Mouse (Mus musculus): ENCODE measurements around the gene Ccr8. TPM values are rescaled to one million over a fixed set of nuclear protein-coding genes. Genes with fewer than 3 reads are reported as not detected.

The Ccr8 gene
- polyA plus RNA-seq (2012; rRNA removed), result 0.14 TPM in 1 of 2 replicates, not detected in the other

DNA sequence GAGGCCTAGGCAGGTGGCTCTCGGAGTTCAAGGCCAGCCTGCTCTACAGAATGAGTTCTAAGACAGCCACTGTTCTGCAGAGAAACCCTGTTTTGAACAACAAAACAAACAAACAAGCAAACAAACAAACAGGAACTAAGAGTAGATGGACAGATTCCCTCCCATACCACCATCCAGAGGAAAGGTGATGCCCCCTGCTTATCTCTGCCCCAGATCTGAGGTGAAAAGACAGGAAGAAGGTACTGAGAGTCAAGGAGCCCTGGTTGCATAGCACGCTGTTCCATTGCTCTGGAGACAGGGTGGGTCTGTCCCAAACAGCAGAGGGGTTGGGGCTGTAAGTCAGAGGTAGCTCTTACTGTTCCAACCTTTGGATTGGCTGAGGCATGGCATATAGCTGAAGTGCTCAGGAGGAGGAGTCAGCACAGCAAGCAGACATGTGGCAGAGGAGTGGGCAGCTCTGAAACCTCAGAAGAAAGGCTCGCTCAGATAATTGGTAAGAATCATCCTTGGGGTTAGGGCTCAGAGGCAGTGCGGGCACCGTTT is at the start of gene Ccr8:
TSS of gene Ccr8 (plus strand) at position 419 of the 543 bp plus-strand sequence.
- DNase-seq (ENCODE audit: low read depth), result no peak

DNA sequence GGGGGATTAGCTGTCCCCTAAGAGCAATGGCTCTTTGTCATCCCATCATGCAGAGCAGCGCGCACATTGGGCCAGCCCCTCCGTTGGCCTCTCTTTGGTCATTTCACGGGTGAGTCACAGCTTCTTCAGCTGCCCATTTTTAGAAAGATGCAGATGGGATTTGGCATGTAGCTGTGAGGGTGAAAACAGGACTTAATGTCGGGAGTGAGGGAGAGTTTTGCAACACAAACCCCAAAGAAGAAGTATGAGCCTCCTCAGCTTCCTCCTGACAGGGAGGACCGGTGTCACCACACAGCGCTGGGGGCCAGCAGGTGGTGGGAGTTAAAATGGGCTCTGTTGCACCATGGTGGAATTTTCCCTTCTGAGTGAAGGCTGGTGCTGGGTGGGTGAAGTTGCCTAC is 48.8 kb upstream of the Ccr8 start:
- no peak for DNase-seq (ENCODE audit: low read depth)

DNA sequence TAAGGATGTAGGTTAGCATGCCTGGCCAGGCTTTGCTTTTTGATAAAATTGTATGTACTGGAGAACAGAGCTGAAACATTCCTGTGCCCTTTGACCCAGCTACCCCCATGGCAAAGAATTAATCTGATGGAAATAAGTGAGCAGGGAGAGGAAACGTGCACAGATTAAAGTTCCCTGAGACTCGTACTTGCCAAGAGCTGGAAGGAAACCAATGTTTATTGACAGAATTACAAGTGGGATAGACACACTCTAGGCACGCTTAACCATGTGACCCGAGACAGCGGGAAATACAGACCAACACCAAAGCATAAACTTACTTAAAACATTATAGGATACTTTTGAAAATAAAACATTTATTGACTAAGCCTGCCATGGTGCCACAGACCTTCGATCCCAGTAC is 43.4 kb upstream of the Ccr8 start:
- DNase-seq (ENCODE audit: low read depth), result no peak

DNA sequence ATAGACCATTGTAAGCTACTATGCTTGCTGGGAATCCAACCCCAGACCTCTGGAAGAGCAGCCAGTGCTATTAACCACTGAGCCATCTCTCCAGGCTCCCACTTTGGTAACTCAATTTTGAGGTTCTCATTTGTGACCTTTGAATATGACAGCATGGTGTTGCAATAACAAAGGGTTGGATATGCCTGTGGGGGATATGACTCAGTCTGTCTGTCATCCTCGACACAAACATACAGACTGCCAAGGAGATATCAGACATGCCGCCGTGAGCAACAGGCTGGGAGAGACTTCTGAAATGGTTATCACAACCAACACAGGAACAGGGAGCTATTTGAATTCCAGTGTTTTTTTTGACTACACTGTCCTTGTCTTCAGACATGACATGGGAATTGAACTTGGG is 42.5 kb upstream of the Ccr8 start:
- DNase-seq (ENCODE audit: low read depth), result no peak

DNA sequence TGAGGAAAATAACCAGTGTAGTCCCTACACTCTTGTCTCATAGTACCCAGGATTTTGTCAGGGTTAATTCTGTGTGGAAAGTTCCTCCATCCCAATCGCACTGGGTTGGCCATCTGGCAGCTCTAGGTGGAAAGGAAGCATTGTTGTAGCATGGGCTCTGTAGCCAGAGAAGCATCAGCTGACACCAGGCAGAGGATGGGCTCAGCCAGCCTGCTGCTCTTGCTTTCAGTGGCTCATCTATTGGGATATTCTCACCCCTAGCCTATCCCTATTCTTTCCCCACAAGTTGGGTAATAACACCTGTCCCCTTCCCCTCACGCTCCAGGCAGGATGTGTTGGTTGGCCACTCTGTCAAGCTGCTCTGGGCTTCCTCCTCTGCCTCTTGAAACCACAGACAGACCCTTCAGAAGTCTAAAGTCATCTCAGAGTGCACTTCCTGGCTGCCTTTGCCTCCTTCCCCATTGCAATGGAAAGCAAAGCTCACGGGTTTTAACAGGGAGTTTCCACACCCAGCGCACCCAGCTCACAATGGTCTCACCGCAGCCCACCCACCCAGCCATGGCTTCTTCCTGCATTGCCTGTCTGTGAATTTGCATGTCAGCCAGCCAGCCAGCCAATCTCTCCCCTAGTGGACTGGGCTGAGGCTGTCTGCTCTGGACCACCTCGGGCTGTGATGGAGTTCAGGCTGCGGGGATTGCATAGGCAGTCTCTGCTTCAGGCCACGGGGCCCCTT is 37.2 kb upstream of the Ccr8 start:
- no peak for DNase-seq (ENCODE audit: low read depth)

DNA sequence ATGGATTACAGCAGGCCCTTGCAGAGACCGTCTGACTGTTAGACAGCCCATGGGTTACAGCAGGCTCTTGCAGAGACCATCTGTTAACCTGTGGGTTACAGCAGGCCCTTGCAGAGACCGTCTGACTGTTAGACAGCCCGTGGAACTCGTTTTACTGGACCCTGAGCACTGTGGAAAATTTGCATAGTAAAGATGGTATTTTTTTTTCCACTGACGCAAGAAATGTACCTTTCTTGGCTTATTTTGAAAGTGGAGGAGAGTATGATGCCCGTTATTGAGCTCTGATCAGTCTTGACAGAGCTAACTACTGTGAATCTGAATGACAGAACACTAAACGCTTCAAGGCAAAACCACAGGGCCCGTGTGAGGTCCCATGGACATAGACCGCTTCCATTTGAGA is 35.7 kb upstream of the Ccr8 start:
- DNase-seq (ENCODE audit: low read depth), result no peak

DNA sequence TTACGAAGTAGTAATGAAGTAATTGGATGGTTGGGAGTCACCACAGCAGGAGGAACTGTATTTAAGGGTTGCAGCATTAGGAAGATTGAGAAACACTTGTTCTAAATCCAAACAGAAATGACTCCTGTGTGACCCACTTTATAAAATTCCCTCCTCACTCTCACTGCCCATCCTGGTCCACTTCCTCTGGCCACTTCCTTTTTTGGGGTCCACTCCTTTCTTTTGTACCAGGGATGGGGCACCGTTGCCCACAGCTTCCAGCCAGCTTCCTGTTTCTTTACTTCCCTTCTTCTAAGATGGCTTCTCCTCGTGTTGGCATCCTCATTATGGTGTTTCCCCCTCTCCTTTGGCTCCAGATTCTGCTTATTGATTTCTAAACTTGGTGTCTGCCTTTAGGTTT is 33.2 kb upstream of the Ccr8 start:
- no peak for DNase-seq (ENCODE audit: low read depth)

DNA sequence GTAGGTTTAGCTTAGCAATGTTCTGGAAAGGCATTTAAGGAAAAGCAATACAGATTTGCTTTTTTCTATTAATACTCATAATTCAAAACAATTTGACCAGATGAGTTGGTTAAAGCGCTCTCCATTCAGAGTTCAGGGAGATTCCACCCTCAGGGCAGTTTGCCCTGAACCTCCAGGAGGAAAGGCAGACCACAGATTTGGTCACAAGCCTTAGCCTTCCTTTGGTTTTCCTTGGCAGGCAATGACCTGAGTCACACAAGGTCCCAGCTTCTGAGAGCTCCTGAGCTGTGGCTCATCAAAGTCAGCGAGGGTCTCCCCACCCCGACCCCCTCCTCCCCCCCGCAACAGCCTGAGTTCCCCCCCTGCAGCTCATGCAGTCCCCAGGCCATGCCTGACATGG is 27.6 kb upstream of the Ccr8 start:
- DNase-seq (ENCODE audit: low read depth), result no peak

DNA sequence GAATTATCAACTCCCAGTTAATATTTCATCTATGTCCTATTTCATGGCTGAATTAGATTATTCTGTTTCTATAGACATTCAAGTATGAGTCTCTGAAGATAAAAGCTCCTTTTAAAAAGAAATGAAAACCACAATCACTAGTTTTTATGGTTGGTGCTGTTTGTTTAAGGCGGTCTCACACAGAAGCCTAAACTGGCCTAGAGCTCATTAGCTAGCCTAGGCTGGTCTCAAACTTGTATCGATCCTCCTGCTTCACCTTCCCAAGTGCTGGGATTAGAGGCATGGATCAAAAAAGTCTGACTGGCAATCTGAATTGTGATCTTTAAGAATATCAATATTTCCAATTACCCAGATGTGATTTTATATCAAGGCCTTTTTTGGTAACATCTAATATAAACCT is 24.3 kb upstream of the Ccr8 start:
- DNase-seq (ENCODE audit: low read depth), result no peak

DNA sequence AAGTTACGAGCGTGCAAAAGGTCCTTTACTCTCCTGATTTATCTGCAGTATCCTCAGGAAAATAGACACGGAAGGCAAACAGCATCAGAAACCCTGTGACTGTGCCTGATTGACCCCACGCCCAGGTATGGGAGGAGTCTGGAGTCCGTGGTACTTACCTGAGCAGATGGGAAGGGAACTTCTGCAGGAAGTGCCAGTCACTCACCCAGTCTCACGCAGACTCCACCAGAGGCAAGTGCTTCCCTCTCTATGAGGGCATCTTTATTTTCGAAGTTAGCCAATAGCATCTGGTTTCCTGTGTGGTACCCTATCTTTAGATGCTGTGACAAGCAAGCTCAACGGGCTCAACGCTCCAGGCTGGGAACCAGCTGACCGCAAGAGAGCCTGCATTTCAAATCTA is 23.9 kb upstream of the Ccr8 start:
- no peak for DNase-seq (ENCODE audit: low read depth)

DNA sequence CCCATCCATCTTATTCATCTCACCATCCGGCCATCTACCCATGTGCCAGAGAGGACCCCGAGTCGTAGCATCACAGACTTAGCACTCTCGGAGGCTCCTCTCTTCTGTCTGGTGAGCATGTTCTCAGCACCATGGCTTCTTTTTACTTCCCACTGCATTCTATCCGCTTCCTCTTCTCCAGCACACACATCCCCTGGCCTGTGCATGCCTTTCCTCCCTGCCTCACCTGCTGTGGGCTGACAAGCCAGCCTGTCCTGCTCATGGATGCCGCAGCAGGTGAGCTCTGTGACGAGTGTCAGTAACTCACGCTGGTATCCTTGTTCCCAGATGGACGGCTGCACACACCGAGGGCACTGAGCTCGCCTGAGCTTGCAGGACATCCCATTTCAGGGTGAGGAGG is 22.1 kb upstream of the Ccr8 start, which contains the start of gene Cx3cr1:
TSS of gene Cx3cr1 (minus strand) at position 101 of the 400 bp plus-strand sequence.
- DNase-seq (ENCODE audit: low read depth), result no peak

DNA sequence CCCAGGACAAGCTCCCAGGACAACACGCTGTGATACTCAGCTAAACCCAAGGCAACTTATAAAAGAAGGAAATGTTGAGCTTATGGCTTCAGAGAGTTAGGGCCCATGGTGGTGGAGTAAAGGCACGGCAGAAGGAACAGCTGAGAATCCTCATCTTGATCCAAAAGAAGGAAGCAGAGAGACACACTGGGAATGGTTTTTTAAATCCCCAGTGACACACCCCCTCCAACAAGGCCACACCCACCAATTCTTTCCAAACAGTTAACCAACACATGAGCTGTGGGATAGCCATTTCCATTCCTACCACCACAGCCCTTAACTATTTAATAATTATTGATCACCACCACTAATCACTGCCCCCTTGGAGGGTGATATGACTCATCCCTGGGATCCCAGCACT is 20.7 kb upstream of the Ccr8 start:
- DNase-seq (ENCODE audit: low read depth), result no peak

DNA sequence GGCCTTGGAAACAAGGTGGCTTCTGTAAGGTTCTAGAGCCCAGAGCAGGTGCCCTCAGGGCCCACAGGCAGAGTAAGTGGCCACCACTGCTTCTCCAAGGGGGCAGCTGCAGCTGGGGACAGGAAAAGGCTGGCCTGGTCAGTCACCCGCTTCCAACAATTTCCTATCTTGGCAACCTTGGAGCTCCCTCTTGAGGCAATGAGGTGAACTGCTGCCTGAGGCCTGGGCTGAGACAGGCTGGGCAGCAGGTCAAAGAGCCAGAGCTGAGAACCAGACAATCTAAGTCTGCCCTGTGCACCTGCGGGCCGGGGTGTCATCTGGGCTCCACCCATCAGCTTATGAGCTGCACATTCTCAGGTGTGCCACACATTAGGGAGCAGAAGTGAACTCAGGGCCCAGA is 18.7 kb upstream of the Ccr8 start:
- DNase-seq (ENCODE audit: low read depth), result no peak

DNA sequence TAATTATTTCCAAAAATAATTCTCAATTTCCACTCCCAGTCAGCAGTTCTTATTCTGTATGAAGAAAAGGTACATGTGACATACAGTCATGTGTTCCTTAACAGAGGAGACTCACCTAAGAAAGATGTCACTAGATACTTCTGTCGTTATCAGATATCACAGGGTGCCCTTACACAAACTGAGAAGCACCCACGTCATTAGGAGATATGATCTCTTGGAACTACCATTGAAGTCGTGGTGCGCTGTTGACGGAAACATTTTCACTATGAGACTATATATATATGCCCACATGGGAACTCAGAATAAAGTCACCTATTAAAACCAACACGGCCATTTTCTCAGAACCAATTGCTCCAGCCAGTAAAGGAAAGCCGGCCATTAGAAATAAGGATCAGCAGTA is 17.4 kb upstream of the Ccr8 start:
- no peak for DNase-seq (ENCODE audit: low read depth)

DNA sequence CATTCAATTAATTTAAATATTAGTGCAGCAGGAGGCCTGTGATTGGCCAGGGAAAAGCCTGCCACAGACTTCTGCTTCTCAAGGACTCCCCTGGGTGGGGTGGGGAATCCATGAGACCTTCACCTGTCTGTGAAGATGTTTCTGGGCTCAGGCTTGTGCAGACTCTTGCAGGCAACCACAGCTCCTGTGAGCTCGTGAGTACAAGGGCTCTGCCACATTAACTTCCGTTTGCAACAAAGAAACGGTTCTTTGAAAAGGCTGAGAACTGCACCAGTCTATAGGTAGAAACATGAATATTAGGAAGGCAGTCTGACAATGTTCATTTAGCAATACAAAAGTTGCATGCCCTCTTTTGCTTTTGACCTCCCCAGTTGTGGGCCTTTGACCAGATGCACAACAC is 13.7 kb upstream of the Ccr8 start:
- no peak for DNase-seq (ENCODE audit: low read depth)

DNA sequence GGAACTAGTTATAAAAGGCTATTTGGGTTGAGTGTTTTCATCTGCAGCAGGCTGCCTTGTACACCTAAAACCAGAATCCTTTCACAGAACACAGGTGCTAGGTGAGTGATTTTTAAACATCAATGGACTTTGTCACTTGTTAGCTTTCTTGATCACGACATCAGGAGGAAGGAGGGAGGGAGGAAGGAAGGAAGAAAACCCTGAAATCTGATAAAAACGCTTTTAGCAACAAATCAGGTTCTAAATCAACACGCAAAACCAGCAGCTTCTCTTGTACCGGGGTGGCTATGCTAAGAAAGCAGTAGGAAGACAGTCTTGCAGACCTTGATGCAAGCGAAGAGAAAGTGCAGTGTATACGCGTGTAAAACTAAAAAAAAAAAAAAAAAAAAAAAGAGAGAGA is 12.0 kb upstream of the Ccr8 start:
- DNase-seq (ENCODE audit: low read depth), result no peak

DNA sequence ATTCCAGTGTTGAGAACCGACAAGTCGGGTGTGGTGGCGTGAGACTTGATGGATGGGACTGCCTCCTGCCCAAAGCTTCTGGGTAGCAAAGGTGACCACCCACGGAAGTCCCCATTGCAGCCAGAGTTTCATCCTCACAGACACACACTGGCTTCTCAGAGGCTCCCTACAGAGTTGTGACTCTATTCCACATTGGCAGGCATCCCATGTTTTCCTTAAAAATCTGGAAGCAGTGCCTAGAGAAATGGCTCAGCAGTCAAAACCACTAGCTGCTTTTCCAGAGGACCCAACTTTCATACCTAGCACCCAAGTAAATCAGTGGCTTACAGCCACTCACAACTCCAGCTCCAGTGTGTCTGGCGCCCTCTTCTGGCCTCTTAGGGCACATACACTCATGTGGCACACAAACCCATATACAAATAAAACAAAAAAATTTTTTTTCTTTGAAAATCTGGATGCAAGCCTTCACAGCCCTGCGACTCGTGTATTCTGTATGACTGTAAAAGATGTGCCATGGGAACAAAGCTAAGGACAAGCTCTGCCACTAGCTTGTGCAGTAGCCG is 11.3 kb upstream of the Ccr8 start:
- no peak for DNase-seq (ENCODE audit: low read depth)

DNA sequence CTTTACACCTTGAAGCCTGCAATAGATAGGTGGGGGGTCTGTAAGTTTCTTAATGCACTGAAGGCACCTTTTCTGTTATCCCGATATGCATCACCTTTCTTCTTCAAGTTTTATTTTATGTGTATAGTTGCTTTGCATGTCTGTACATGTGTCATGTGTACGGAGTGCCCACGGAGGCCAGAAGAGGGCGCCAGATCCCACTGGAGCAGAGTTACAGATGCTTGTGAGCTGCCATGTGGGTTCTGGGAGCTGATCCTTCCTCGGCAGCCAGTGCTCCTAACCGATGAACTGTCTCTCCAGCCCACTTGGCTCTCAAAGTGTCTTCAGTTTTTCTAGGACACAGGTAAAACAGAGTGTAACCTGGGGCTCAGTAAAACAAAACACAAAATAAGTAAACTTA is 10.7 kb upstream of the Ccr8 start:
- DNase-seq (ENCODE audit: low read depth), result no peak

DNA sequence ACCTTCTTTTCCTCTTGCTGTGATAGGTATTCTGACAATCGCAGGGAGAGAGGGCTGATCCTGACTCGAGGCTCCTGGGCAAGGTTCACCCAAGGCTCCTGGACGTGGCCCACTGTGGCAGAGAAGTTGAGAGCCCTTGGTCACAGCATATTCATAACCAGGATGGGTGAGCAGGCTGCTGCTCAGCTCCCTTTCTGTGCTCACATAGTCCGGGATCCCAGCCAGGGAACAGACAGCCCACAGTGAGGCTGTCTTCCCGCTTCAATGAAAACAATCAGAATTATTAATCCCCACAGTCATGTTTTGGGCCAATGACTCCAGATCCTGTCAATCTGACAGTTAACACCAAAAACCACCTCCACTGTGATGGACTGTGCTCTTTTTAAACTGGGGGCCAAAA is 9.9 kb upstream of the Ccr8 start:
- DNase-seq (ENCODE audit: low read depth), result no peak

DNA sequence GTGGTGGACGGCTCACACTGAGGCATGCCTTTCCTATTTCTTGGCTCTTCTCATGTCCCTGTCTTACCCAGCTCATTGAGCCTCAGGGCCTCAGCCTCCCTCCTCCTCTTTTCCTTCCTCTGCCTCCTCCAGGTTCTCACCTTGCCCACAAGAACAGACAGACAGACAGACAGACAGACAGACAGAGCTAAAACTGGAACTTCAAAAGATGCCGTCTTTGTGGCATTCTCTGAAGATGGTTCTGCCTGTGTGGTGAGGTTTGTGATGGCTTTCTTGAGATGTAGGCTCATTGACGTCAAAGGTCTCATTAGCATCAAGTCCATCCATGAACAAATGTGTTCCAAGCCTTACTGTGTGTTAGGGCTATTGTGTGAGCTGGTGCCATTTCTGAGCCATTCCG is 9.2 kb upstream of the Ccr8 start:
- DNase-seq (ENCODE audit: low read depth), result no peak

DNA sequence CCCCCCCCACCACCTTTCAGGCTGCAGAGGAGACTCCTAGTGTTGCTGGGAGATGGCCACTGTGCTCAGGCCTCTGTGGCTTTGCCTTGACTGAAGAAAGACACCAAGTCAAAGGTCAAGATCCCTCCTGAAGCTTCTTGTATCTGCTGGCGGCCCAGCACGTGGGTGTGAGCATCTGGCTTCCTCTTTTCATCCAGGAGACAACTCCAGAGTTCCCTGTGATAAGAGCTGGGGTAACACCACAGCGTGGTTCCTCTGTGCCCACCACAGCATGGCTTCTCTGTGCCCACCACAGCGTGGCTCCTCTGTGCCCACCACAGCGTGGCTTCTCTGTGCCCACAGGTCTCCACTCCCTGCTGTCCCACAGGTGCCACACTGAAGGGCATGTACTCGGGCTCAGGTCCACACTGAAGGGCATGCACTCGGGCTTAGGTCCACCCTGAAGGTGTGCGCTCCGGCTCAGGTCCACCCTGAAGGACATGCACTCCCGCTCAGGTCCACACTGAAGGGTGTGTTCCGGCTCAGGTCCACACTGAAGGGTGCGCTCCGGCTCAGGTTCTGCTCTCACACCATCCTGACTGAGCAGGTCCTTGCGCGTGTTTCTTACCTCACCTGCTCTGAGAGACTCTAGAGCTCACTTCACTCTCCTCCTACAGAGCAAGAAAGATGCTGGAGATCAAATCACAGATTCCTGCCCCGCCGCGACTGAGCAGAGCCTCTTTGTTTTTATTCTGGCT is 8.6 kb upstream of the Ccr8 start:
- no peak for DNase-seq (ENCODE audit: low read depth)

DNA sequence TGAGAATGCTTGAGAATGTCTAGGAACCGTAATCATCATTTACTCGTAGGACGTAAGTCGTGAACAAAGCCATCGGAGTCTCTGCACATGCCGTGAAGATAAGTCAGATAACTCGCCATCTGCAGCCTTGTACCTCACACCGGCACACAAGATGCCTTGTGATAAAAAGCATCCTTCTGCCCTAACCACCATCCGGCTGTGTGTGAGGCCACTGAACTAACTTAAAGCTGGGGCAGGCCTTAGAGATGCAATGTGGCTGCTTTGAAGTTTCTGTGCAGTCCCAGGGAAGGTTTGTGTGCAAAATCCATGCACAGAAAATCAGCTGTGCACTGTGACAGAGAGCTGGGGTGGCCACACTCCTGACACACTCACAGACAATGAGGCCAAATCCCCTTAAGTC is 7.5 kb upstream of the Ccr8 start:
- no peak for DNase-seq (ENCODE audit: low read depth)

DNA sequence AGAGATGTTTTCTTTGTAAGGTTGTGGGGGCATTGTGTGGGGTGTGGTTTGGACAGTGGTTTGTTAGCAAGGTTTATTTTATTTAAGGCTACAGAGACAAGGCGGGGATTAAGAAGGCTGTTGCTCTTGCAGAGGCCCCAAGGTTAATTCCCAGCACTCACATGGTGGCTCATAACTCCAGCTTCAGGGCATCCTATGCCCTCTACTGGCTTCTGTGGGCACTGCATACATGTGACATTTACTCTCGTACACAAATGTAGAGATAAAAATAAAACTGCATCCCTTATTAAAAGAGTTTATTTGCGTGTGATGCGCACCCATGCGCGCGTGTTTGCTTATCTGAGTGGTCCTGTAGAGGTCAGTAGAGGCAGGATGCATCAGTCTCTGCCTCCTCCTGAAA is 2.8 kb upstream of the Ccr8 start:
- no peak for DNase-seq (ENCODE audit: low read depth)
